Mouse (Mus musculus): ENCODE results near the gene Slc9a3r2.

DNA sequence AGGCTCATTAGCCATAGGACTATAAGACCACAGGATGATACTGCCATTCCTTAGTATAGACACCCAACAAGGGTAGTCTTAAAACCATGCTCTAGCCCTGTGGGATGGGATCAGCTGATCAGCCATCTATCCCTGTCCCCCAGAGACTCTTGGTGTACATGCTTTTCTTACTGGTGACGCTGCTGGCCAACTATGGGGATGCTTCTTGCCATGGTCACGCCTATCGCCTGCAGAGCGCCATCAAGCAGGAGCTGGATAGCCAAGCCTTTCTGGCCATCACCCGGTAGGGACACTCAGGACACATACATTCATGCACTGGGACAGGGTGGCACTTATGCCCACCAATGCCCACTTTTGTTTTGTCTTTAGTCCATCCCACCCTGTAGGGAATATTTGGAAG lies 58.4 kb downstream of the Slc9a3r2 start:
- TF ChIP-seq CTCF (IDR thresholded peaks at IDR 0.05; ENCODE audit: borderline replicate concordance, extremely low read depth, insufficient read depth, insufficient read length) (no peak), POLR2A (IDR thresholded peaks at IDR 0.05; ENCODE audit: borderline replicate concordance, extremely low read depth, insufficient read depth, insufficient read length, poor library complexity, severe bottlenecking) (no peak)
